8 mouse cellular contexts compared by ENCODE assay signal in the genomic region with DNA sequence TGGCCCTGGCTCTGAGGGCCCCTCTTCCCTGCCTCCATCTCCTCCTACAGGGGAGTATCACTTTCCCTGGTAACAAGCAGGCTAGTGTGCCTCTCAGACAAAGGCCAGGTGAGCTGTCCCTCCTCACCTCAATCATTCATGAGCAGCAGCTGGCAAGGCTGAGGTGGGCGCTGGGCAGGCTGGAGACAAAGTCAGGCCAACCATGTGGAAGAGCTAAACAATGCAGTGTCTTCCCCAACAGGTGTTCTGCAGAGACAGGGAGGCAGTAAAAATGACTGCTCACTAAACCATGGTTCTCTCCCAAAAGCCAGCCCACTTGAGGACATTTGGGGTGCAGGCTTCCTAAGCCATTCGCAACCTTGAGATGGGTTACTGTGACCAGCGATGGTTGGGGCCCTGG. TPM values are rescaled to one million over a fixed set of nuclear protein-coding genes. Genes with fewer than 3 reads are reported as not detected.
DNase-seq lines count a peak whose midpoint lies in the region; ATAC-seq and TF ChIP-seq lines count a peak whose summit lies in the region.

No protein-coding gene starts in this region.

- peak overlapping the region; percentile 97; the same call in 1 of the 2 replicates for H3K27ac ChIP-seq in spleen, adult 2 months (ENCODE audit: insufficient read depth, low read length)
- H3K27ac ChIP-seq in forebrain, embryonic 14.5 days (ENCODE audit: low read depth, low read length) = peak overlapping the region; percentile 99
- H3K27ac ChIP-seq in limb, embryonic 15.5 days = peak overlapping the region; percentile 100
- H3K27ac ChIP-seq in stomach, embryonic 14.5 days (ENCODE audit: low read length) = peak overlapping the region; percentile 100

- no peak for DNase-seq in spleen, adult 2 months (ENCODE audit: low read depth in 1 of 2, low spot score in 2 of 2)
- no peak for DNase-seq in spleen, postnatal 4 days (ENCODE audit: low spot score in 2 of 2)
- no peak for DNase-seq in forebrain, embryonic 14.5 days (ENCODE audit: low spot score)
- no peak for DNase-seq in frontal cortex, postnatal 10 days (ENCODE audit: low spot score in 2 of 2)
- DNase-seq in Muller cell, postnatal 12 days (ENCODE audit: inconsistent ontology term) = no peak
- no peak for DNase-seq in urinary bladder, postnatal 36 days (ENCODE audit: low spot score in 2 of 2)

- no peak overlapping the region for H3K4me3 ChIP-seq in spleen, adult 2 months (ENCODE audit: extremely low read depth, insufficient read depth, insufficient read length)
- no peak overlapping the region for H3K4me3 ChIP-seq in forebrain, embryonic 14.5 days (ENCODE audit: low read depth, low read length)
- no peak overlapping the region for H3K4me3 ChIP-seq in limb, embryonic 15.5 days
- H3K4me3 ChIP-seq in stomach, embryonic 14.5 days (ENCODE audit: low read depth, low read length) = 0 out of 2 replicates have a peak overlapping the region, but pooled peaks have one; percentile 6

- 75% methylated on average over 3 of the region's 3 CpGs for WGBS in spleen, adult 2 months
- 85% methylated on average over 3 of the region's 3 CpGs for WGBS in forebrain, embryonic 14.5 days
- 60% methylated on average over 3 of the region's 3 CpGs for WGBS in limb, embryonic 15.5 days
- 45% methylated on average over 3 of the region's 3 CpGs for WGBS in stomach, embryonic 14.5 days

- peak overlapping the region; percentile 72 for H3K9ac ChIP-seq in forebrain, embryonic 14.5 days (ENCODE audit: low read length)
- no peak overlapping the region for H3K9ac ChIP-seq in limb, embryonic 15.5 days
- 0 out of 2 replicates have a peak overlapping the region, but pooled peaks have one; percentile 22 for H3K9ac ChIP-seq in stomach, embryonic 14.5 days (replicated peaks; ENCODE audit: low read depth, low read length)

- H3K36me3 ChIP-seq in spleen, adult 2 months (ENCODE audit: control insufficient read depth, insufficient read depth, low read length) = peaks cover 2% of the 10 kb centered on the region; the same call in 1 of the 2 replicates
- peaks cover 3% of the 10 kb centered on the region; the same call in 1 of the 2 replicates for H3K36me3 ChIP-seq in forebrain, embryonic 14.5 days (ENCODE audit: control insufficient read depth, insufficient read depth, low read length)
- peaks cover 4% of the 10 kb centered on the region for H3K36me3 ChIP-seq in limb, embryonic 15.5 days
- H3K36me3 ChIP-seq in stomach, embryonic 14.5 days (ENCODE audit: control insufficient read depth, insufficient read depth, low read length) = peaks cover 7% of the 10 kb centered on the region; the same call in 1 of the 2 replicates

- TF ChIP-seq CTCF in spleen, adult 2 months (IDR thresholded peaks at IDR 0.05; ENCODE audit: extremely low read depth, insufficient read depth, insufficient read length, insufficient replicate concordance) = no peak

- peaks cover 31% of the 10 kb centered on the region for H3K4me1 ChIP-seq in spleen, adult 2 months (ENCODE audit: control insufficient read depth, insufficient read depth, insufficient read length)
- peaks cover 22% of the 10 kb centered on the region for H3K4me1 ChIP-seq in forebrain, embryonic 14.5 days (ENCODE audit: control insufficient read depth, insufficient read depth, low read length)
- H3K4me1 ChIP-seq in limb, embryonic 15.5 days = peaks cover 27% of the 10 kb centered on the region
- H3K4me1 ChIP-seq in stomach, embryonic 14.5 days (ENCODE audit: control insufficient read depth, insufficient read depth, low read length) = peaks cover 28% of the 10 kb centered on the region

- TF ChIP-seq POLR2A in spleen, adult 2 months (IDR thresholded peaks at IDR 0.05; ENCODE audit: low read depth, low read length) = no peak

- H3K9me3 ChIP-seq in forebrain, embryonic 14.5 days (replicated peaks; ENCODE audit: control insufficient read depth, low read length) = no peaks in the 10 kb centered on the region
- H3K9me3 ChIP-seq in limb, embryonic 15.5 days = no peaks in the 10 kb centered on the region
- H3K9me3 ChIP-seq in stomach, embryonic 14.5 days (ENCODE audit: control insufficient read depth, low read depth, low read length) = no peaks in the 10 kb centered on the region

- no peak for ATAC-seq in forebrain, embryonic 14.5 days
- ATAC-seq in limb, embryonic 15.5 days (ENCODE audit: insufficient number of reproducible peaks, low FRiP score, low TSS enrichment, low read depth) = no peak
- no peak for ATAC-seq in stomach, embryonic 14.5 days (ENCODE audit: insufficient number of reproducible peaks, insufficient read depth, low FRiP score, low read depth)

- peak overlapping the region; percentile 90 for H3K4me2 ChIP-seq in forebrain, embryonic 14.5 days (ENCODE audit: low read length)
- H3K4me2 ChIP-seq in limb, embryonic 15.5 days = peak overlapping the region; percentile 72; the same call in 1 of the 2 replicates
- peak overlapping the region; percentile 79 for H3K4me2 ChIP-seq in stomach, embryonic 14.5 days (replicated peaks; ENCODE audit: low read depth, low read length)

- H3K27me3 ChIP-seq in spleen, adult 2 months (ENCODE audit: control insufficient read depth, insufficient read depth, low read length) = no peaks in the 10 kb centered on the region
- no peaks in the 10 kb centered on the region for H3K27me3 ChIP-seq in forebrain, embryonic 14.5 days (replicated peaks; ENCODE audit: control insufficient read depth, insufficient read depth, low read length)
- no peaks in the 10 kb centered on the region for H3K27me3 ChIP-seq in limb, embryonic 15.5 days
- no peaks in the 10 kb centered on the region for H3K27me3 ChIP-seq in stomach, embryonic 14.5 days (ENCODE audit: control insufficient read depth, insufficient read depth, low read length)

RNA-seq across cellular contexts. Expression of a gene that starts 2.6 kb away (rescaled TPM):
- 251 and 315 TPM in 2 replicates for polyA plus RNA-seq in spleen, adult 2 months (2012; rRNA removed)
- polyA plus RNA-seq in forebrain, embryonic 14.5 days (2014; fragmentation: Nextera tagmentation; extraction: Ambion mirVana) = 98.2 and 109 TPM in 2 replicates
- 301 and 303 TPM in 2 replicates for polyA plus RNA-seq in limb, embryonic 15.5 days (2015; fragmentation: Nextera tagmentation; extraction: Ambion mirVana)
- 237 and 275 TPM in 2 replicates for polyA plus RNA-seq in stomach, embryonic 14.5 days (2014; fragmentation: Nextera tagmentation; extraction: Ambion mirVana)

RNA-seq across cellular contexts. Expression of a gene that starts 22.6 kb away (rescaled TPM):
- polyA plus RNA-seq in spleen, adult 2 months (2012; rRNA removed) = 25.6 and 39.2 TPM in 2 replicates
- 16.9 and 17.1 TPM in 2 replicates for polyA plus RNA-seq in forebrain, embryonic 14.5 days (2014; fragmentation: Nextera tagmentation; extraction: Ambion mirVana)
- polyA plus RNA-seq in limb, embryonic 15.5 days (2015; fragmentation: Nextera tagmentation; extraction: Ambion mirVana) = 3.7 and 5.1 TPM in 2 replicates
- polyA plus RNA-seq in stomach, embryonic 14.5 days (2014; fragmentation: Nextera tagmentation; extraction: Ambion mirVana) = 2.9 and 5.6 TPM in 2 replicates

RNA-seq across cellular contexts. Expression of a gene that starts 22.8 kb away (rescaled TPM):
- 3.6 and 4.0 TPM in 2 replicates for polyA plus RNA-seq in spleen, adult 2 months (2012; rRNA removed)
- 224 and 298 TPM in 2 replicates for polyA plus RNA-seq in forebrain, embryonic 14.5 days (2014; fragmentation: Nextera tagmentation; extraction: Ambion mirVana)
- 53.0 and 60.1 TPM in 2 replicates for polyA plus RNA-seq in limb, embryonic 15.5 days (2015; fragmentation: Nextera tagmentation; extraction: Ambion mirVana)
- polyA plus RNA-seq in stomach, embryonic 14.5 days (2014; fragmentation: Nextera tagmentation; extraction: Ambion mirVana) = 41.3 and 51.7 TPM in 2 replicates

RNA-seq across cellular contexts. Expression of a gene that starts 30.9 kb away (rescaled TPM):
- polyA plus RNA-seq in spleen, adult 2 months (2012; rRNA removed) = 0.07 and 0.18 TPM in 2 replicates
- polyA plus RNA-seq in forebrain, embryonic 14.5 days (2014; fragmentation: Nextera tagmentation; extraction: Ambion mirVana) = 0.41 and 0.51 TPM in 2 replicates
- polyA plus RNA-seq in limb, embryonic 15.5 days (2015; fragmentation: Nextera tagmentation; extraction: Ambion mirVana) = 0.56 and 1.6 TPM in 2 replicates
- 27.6 and 33.1 TPM in 2 replicates for polyA plus RNA-seq in stomach, embryonic 14.5 days (2014; fragmentation: Nextera tagmentation; extraction: Ambion mirVana)

RNA-seq across cellular contexts. Expression of a gene that starts 34.4 kb away (rescaled TPM):
- polyA plus RNA-seq in spleen, adult 2 months (2012; rRNA removed) = 33.0 and 61.9 TPM in 2 replicates
- polyA plus RNA-seq in forebrain, embryonic 14.5 days (2014; fragmentation: Nextera tagmentation; extraction: Ambion mirVana) = 0.36 TPM in 1 of 2 replicates, not detected in the other
- polyA plus RNA-seq in limb, embryonic 15.5 days (2015; fragmentation: Nextera tagmentation; extraction: Ambion mirVana) = 0.36 and 0.40 TPM in 2 replicates
- polyA plus RNA-seq in stomach, embryonic 14.5 days (2014; fragmentation: Nextera tagmentation; extraction: Ambion mirVana) = 0.88 and 3.3 TPM in 2 replicates
